Mouse (Mus musculus) E14TG2a.4 (cell line): ENCODE measurements around the gene Sergef.

Source experiments
- CTCF ChIP-seq: conservative IDR thresholded peaks from 2 replicates; pipeline ENCODE4 v1.5.1; 2014; ENCODE audit warnings: low read length
- POU5F1 ChIP-seq: IDR thresholded peaks from 2 replicates; pipeline ENCODE4 v1.6.1; 2014; ENCODE audit warnings: low read length, borderline replicate concordance

DNA sequence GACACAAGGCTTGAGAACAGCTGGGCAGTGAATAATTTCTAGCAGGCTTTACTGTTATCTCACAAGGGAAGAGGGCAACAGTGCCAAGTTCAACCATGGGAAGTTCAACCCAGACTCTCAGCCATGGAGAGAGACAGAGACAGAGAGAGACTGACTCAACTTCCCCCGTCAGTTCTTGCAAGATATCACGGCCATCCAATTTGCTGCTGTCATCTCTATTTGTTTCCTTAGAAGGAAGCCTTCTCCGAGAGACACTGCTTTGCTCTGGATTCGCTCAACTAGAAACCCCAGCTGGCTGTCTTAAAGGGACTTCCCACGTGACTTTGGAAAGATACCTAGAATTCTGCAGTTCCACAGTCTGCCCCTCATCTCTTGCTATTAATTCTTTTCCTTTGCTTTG is 80.6 kb downstream of the Sergef start:
- no peak for TF ChIP-seq CTCF
- TF ChIP-seq POU5F1, result no peak
